Mouse (Mus musculus): ENCODE data around the gene Klrb1. TPM values are rescaled to one million over a fixed set of nuclear protein-coding genes. Genes with fewer than 3 reads are reported as not detected.
"Not testable (repeated sequence)": the region's sequence is repeated elsewhere in the genome, so short reads cannot be mapped to it uniquely, and the experiment has no call there.

Klrb1 gene
- total RNA-seq (2021) = not detected
- long read RNA-seq, experiment 1 = 0 reads
- long read RNA-seq, experiment 2 = 0 reads

GRCm38 (mm10) chr6:128722959-128723358, at the start of gene Klrb1:
Gene Klrb1, minus strand, starts transcription at chr6:128723059.
- no peak for DNase-seq (ENCODE audit: low spot score in 2 of 2)

DNA sequence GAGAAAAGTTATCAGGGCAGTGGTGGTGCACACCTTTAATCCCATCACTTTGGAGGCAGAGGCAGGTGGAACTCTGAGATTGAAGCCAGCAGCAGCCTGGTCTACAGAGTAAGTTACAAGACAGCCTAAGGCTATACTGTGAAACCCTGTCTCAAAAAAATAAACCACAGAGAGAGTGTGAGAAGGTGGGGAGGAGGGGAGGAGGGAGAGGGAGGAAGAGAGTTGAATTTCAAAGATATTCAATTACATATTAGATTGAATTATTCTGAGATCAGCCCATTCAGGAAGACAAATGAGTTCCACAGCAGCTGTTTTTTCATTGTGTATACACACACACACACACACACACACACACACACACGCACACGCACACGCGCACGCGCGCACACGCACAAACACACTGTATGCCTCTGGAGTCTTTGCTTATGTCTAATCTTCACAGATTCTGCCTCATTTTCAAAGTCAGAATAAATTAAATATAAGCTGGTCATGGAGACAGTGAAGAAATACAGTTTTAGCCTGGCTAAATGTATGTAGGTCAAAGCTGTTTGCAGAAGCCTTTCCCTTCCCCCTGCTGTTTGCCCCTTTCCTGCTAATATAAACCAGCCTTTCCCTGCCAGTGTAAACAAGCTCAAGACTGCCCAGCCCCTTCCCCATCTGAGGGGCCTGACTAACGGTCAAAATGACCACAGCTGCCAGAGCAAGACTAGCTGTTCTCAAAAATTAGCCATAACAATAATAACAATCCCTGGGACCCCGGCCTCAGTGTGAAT, 46.8 kb upstream of the Klrb1 start:
- DNase-seq (ENCODE audit: low spot score in 2 of 2) = no peak

GRCm38 (mm10) chr6:128768047-128768446, 45.2 kb upstream of the Klrb1 start:
- DNase-seq (ENCODE audit: low spot score in 2 of 2) = no peak

DNA sequence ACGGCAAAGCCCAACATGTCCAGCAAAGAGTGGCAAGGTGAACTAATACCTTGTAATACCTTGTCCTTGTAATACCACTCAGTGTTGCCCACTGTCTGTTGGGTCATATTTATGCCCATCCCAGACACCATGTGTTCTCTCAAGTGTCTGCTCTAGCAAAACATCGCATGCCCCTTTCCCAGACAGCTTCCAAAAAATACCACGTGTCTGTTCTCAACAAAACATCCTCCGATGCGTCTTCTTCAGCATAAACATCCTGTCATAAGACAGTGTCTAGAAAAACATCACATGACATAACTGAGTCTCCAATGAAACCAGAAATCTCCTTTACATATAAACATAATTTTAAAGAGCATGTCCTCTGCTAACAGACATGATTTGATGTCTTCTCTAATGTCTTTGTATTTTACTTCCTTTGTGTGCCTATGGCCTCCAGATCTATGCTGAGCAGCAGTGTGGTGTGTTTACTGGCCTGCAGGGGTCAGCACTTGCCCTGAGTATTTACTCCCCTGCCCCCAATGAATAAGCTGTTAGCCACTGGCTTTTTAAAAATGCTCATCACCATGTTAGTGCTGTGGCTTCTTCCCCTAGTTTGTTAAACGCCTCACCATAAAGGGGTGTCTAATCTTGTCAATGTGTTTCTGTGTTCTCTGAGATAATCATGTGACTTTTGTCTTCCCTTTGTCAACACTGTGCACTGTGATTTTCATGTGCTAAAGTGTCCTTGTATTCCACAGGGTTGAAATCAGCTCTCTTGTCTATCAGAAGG, 43.8 kb upstream of the Klrb1 start:
- DNase-seq (ENCODE audit: low spot score in 2 of 2) = not testable (repeated sequence)

DNA sequence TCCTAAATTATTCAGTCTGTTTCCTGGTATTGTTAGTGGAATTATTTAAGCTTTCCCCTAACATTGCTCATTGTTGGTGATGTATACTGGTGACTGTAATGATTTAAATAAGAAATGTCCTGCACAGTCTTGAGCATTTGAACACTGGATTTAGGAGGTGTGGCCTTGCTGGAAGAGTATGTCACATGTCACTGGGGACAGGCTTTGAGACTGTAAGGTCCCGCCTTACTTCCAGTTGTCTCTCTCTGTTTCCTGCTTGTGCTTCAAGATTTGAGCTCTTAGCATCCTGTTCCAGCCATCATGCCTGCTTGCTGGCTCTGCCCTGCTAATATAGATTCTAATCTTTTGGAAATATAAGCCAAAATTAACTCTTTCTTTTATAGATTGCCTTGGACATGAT, 42.4 kb upstream of the Klrb1 start:
- no peak for DNase-seq (ENCODE audit: low spot score in 2 of 2)

DNA sequence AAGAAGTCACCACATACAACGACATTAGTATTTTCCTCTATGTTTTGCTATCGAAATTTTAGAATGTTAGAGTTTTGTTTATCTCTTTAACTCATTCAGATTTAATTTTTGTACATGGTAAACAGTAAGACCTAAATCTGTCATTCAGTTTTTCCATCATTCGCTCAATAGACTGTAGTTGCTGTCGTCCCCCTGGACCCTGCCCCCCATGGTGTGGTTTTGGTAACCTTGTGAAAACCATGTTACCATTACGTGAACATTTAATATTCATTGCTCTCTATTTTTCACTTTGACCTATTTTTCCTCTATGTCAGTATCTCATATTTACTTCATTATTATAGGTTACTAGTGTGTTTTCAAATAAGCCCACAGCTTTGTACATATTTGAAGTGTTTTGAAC, 41.7 kb upstream of the Klrb1 start:
- no peak for DNase-seq (ENCODE audit: low spot score in 2 of 2)

GRCm38 (mm10) chr6:128763736-128764523, 41.1 kb upstream of the Klrb1 start:
- DNase-seq (ENCODE audit: low spot score in 2 of 2) = peak; percentile 94 to 97

GRCm38 (mm10) chr6:128762892-128763670, 40.2 kb upstream of the Klrb1 start:
- peak in 1 of 2 experiments; percentile 5 for DNase-seq (ENCODE audit: low spot score in 2 of 2)

DNA sequence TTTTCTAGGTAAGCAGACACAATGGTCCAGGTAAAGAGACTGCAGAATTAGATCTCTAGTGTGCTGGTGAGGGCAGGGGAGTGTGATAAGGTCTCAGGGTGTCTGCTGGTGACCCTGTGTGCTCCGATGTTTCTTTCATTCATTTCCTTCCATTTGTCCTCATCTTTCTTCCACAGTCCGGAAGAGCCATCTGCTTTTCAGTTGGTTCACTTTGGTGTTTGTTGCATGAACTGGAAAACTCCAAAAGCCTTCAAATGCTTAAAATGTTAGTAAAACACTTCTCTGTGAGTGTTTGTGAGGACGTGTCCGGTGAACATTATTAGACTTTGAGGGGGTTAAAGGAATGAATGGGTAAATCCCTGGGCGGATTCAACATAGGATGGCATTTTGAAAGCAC, 38.3 kb upstream of the Klrb1 start:
- DNase-seq (ENCODE audit: low spot score in 2 of 2) = no peak

DNA sequence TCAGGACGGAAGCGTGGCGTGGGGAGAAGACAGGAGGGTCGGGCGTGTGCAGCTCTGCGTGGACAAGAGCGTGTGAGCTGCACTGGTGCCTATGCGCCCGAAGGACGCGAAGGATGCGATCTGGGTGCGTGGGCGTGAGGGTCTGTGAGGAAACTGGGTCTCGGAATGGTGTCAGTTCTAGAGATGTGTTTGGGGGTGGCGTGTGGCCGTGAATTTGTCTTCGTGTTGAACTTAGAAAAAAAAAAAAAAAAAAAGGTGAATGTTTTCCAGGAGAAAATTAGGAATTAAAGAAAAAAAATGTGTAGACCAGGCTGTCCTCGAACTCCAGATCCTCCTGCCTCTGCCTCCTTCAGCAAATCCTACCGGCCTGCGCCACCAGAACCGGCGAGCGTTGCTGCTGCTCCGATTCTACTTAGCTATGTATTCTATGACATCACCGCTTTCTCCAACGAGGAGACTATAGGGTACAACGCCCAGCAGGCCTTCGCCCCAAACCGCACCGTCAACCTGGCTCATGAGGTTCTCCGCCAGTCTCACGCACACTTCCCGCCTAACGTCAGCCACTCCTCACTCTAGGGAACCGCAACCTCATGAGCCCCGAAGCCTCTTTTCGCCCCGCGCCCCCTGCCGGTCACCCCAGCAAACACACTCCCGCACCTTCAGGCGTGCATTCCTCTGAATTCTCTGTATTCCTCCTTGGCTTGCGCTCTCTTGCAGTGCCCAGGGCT, 37.7 kb upstream of the Klrb1 start:
- peak; percentile 89 to 90 for DNase-seq (ENCODE audit: low spot score in 2 of 2)

DNA sequence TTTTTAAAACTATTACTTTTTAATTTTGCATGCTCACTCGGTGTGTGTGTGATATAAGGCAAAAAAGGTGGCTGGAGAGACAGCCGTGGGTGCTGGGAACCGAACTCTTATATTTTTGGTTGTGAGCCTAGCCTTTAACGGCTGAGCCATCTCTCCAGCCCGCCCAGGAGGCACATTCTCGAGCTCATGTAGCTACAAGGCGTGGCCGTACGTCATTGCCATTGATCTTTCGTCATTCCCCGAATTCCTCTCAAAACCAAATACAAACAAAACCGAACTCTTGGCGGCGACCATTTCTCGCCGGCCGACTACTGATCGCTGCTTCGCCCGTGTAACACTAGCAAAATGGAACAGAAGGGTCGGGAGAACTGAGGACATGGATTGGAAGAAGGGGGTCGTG, 37.2 kb upstream of the Klrb1 start:
- DNase-seq (ENCODE audit: low spot score in 2 of 2) = peak; percentile 94 to 95

- DNase-seq (ENCODE audit: low spot score in 2 of 2) = no peak
These were observed 36.5 kb upstream of the Klrb1 start for GRCm38 (mm10) chr6:128759221-128759950.

GRCm38 (mm10) chr6:128755402-128755763, 32.5 kb upstream of the Klrb1 start:
- DNase-seq (ENCODE audit: low spot score in 2 of 2) = not testable (repeated sequence)

GRCm38 (mm10) chr6:128754748-128755401, 32.0 kb upstream of the Klrb1 start:
- not testable (repeated sequence) for DNase-seq (ENCODE audit: low spot score in 2 of 2)

DNA sequence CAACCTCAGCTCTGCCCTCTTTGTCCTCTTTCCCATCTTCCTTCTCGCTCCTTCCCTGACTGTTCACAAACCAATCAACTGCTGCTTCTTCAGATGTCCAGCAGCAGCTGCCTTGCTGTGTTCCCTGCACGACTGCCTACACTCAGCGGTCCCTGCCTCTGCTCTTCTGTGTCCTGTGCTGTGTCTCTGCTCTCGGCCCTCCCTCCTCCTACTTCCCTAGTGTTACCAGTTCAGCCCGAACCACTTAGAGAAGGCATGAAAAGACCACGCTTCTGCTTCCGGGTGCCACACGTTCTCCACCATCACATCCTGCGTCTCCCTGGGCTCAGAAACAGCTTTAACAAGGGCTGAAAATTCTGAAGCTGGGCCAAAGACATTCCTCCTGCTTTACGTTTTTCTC, 31.4 kb upstream of the Klrb1 start:
- DNase-seq (ENCODE audit: low spot score in 2 of 2) = peak; percentile 13 to 33

GRCm38 (mm10) chr6:128753610-128754224, 30.9 kb upstream of the Klrb1 start:
- DNase-seq (ENCODE audit: low spot score in 2 of 2) = peak; percentile 89 to 90

DNA sequence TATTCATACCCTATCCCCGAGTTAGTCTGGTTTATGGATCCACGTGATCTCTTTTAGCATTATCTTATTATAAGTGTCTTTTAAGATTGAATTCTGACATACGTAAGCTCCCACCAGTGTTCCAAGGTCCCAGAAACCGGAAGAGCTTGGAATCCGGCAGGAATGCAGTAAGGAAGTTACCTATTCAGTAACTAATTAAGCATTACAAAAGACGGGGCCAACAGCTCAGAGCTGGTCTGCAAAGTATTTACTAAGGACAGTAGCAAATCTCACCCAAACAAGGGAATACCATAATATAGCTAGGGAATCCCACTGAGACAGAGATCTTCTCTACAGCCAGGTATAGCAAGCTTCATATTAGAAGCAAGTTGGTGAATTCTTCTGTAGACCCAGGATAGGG, 24.1 kb upstream of the Klrb1 start:
- not testable (repeated sequence) for DNase-seq (ENCODE audit: low spot score in 2 of 2)

GRCm38 (mm10) chr6:128737445-128737844, 14.6 kb upstream of the Klrb1 start:
- DNase-seq (ENCODE audit: low spot score in 2 of 2) = no peak
